Mouse (Mus musculus): Measurements from ENCODE around the gene Adk. TPM values are rescaled to one million over a fixed set of nuclear protein-coding genes. Genes with fewer than 3 reads are reported as not detected.

Adk gene
- total and polyA plus RNA-seq, 3 experiments = 69.0 to 479 (median 102) TPM

DNA sequence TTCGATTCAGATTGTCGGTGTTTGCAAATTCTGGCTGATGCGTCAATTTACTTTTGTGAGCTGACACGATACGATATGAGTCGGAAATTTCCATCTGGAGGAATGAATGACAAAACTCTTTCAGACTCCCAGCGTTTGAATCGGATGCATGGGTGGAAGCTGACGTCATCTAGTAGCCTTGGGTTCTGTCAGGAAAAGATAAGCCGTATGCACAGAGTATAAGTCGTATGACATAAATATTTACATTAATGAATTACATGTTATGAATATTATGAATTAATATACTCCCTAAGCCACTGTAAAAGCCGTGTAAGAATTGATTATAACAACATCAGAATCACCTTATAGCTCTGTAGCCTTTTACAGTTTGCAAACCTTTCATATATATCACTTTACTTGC, 13.3 kb upstream of the Adk start:
- Histone ChIP-seq H3K9me3 (replicated peaks; ENCODE audit: insufficient read depth, low read length) (no peaks in the 10 kb centered on the region), H3K9ac (ENCODE audit: control insufficient read depth, low read depth, low read length, poor library complexity, severe bottlenecking) (no peak overlapping the region), H3K4me1 (ENCODE audit: control insufficient read depth in 1 of 2, insufficient read depth in 2 of 2, low read length in 2 of 2) (peaks cover 0 to 6% of the 10 kb centered on the region in 2 experiments; a peak in 2 of 4 replicates), H3K27ac (ENCODE audit: control insufficient read depth, low read depth, low read length) (no peak overlapping the region), H3K79me2 (ENCODE audit: control insufficient read depth, insufficient read depth, low read length, poor library complexity) (no peaks in the 10 kb centered on the region), H3K4me3 (ENCODE audit: control insufficient read depth in 1 of 2, insufficient read depth in 1 of 2, low read depth in 2 of 2, low read length in 2 of 2) (no peak overlapping the region), H3K36me3 (ENCODE audit: control insufficient read depth in 1 of 2, insufficient read depth in 2 of 2, low read length in 2 of 2) (peaks cover 12 to 14% of the 10 kb centered on the region in 2 experiments), H3K27me3 (ENCODE audit: control insufficient read depth in 1 of 2, insufficient read depth in 2 of 2, low read length in 2 of 2) (no peaks in the 10 kb centered on the region)
- no peak for DNase-seq (ENCODE audit: low read depth, low spot score)
- TF ChIP-seq RCOR1 (IDR thresholded peaks at IDR 0.05; ENCODE audit: low read depth, low read length) (no peak), BHLHE40 (IDR thresholded peaks at IDR 0.05; ENCODE audit: borderline replicate concordance, low read depth, low read length) (no peak), ZC3H11A (IDR thresholded peaks at IDR 0.05; ENCODE audit: low read depth, low read length) (no peak), POLR2AphosphoS5 (IDR thresholded peaks at IDR 0.05; ENCODE audit: borderline replicate concordance, low read depth, low read length) (no peak), EP300 (IDR thresholded peaks at IDR 0.05; ENCODE audit: low read depth in 1 of 2, low read length in 2 of 2) (no peak), E2F4 (IDR thresholded peaks at IDR 0.05; ENCODE audit: borderline replicate concordance, low read depth, low read length) (no peak), POLR2A (IDR thresholded peaks at IDR 0.05; ENCODE audit: control insufficient read depth in 1 of 2, insufficient read depth in 1 of 2, low read depth in 1 of 2, low read length in 2 of 2, poor library complexity in 1 of 2) (no peak), ETS1 (IDR thresholded peaks at IDR 0.05; ENCODE audit: low read depth, low read length) (no peak), HCFC1 (IDR thresholded peaks at IDR 0.05; ENCODE audit: low read depth, low read length) (no peak)

DNA sequence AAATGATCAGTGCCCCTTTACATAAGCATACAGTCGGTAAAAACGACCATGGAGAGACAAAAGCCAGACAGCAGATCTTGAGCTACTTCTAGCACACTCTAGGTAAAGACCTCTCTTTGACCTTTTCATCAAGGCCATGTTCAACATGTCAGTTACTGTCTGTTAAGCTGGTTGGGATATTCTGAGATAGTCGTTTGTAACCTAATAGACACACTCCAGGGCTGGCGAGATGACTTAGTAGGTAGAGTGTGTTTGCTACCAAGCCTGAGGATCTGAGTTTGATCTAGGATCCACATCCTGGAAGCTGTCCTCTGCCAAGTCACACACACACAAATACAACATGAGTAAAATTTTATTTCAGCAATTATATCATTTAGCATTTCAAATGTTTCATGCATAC, 12.8 kb upstream of the Adk start:
- Histone ChIP-seq H3K79me2 (ENCODE audit: control insufficient read depth, insufficient read depth, low read length, poor library complexity) (no peaks in the 10 kb centered on the region), H3K36me3 (ENCODE audit: control insufficient read depth in 1 of 2, insufficient read depth in 2 of 2, low read length in 2 of 2) (peaks cover 12% of the 10 kb centered on the region in 2 experiments), H3K9me3 (replicated peaks; ENCODE audit: insufficient read depth, low read length) (no peaks in the 10 kb centered on the region), H3K27ac (ENCODE audit: control insufficient read depth, low read depth, low read length) (no peak overlapping the region), H3K27me3 (ENCODE audit: control insufficient read depth in 1 of 2, insufficient read depth in 2 of 2, low read length in 2 of 2) (no peaks in the 10 kb centered on the region), H3K4me3 (ENCODE audit: control insufficient read depth in 1 of 2, insufficient read depth in 1 of 2, low read depth in 2 of 2, low read length in 2 of 2) (no peak overlapping the region), H3K4me1 (ENCODE audit: control insufficient read depth in 1 of 2, insufficient read depth in 2 of 2, low read length in 2 of 2) (peaks cover 0 to 6% of the 10 kb centered on the region in 2 experiments; a peak in 2 of 4 replicates), H3K9ac (ENCODE audit: control insufficient read depth, low read depth, low read length, poor library complexity, severe bottlenecking) (no peak overlapping the region)
- no peak for DNase-seq (ENCODE audit: low read depth, low spot score)
- no peak for TF ChIP-seq ETS1 (IDR thresholded peaks at IDR 0.05; ENCODE audit: low read depth, low read length)
- TF ChIP-seq HCFC1 (IDR thresholded peaks at IDR 0.05; ENCODE audit: low read depth, low read length) = no peak
- no peak for TF ChIP-seq POLR2AphosphoS2 (IDR thresholded peaks at IDR 0.05; ENCODE audit: low read length)
- no peak for TF ChIP-seq CTCF (IDR thresholded peaks at IDR 0.05 in 2 of 3, conservative IDR thresholded peaks at IDR 0.05 in 1 of 3; ENCODE audit: control insufficient read depth in 1 of 3, insufficient read depth in 1 of 3, low read depth in 2 of 3, low read length in 3 of 3, poor library complexity in 1 of 3, severe bottlenecking in 1 of 3)
- no peak for TF ChIP-seq SMC3 (IDR thresholded peaks at IDR 0.05; ENCODE audit: low read depth, low read length)
- no peak for TF ChIP-seq EP300 (IDR thresholded peaks at IDR 0.05; ENCODE audit: low read depth in 1 of 2, low read length in 2 of 2)
- TF ChIP-seq GATA1 (IDR thresholded peaks at IDR 0.05; ENCODE audit: low read depth, low read length) = no peak
- TF ChIP-seq POLR2AphosphoS5 (IDR thresholded peaks at IDR 0.05; ENCODE audit: borderline replicate concordance, low read depth, low read length) = no peak
- no peak for TF ChIP-seq TAL1 (IDR thresholded peaks at IDR 0.05; ENCODE audit: low read length)
- no peak for TF ChIP-seq MYC (IDR thresholded peaks at IDR 0.05; ENCODE audit: low read depth, low read length)
- no peak for TF ChIP-seq MEF2A (IDR thresholded peaks at IDR 0.05; ENCODE audit: extremely low read depth, insufficient replicate concordance, low read depth, low read length, poor library complexity, severe bottlenecking)
- TF ChIP-seq SIN3A (IDR thresholded peaks at IDR 0.05; ENCODE audit: low read length) = no peak
- TF ChIP-seq ELF1 (IDR thresholded peaks at IDR 0.05; ENCODE audit: low read depth, low read length) = no peak
- TF ChIP-seq MXI1 (IDR thresholded peaks at IDR 0.05; ENCODE audit: low read depth, low read length) = no peak
